Mouse (Mus musculus) layer of hippocampus, adult 8-10 months (tissue): ENCODE results near the gene Cngb1. TPM values are rescaled to one million over a fixed set of nuclear protein-coding genes. Genes with fewer than 3 reads are reported as not detected.
A peak's percentile ranks its signal among the peaks of the same experiment; 100 is the strongest.

ENCODE experiments used
- DNase-seq, 2 experiments: peaks; one replicate each; pipeline ENCODE4 v3.0.0; 2022; ENCODE audit warnings: low spot score in 2 of 2
- total RNA-seq, 4 experiments: library from RNA; stranded (reverse); gene quantifications; 2 replicates each; pipeline ENCODE4 v1.2.4; 2022

The Cngb1 gene
- under 1 TPM; 0.61 to 0.93 (median 0.63) TPM for total RNA-seq

- no peak for DNase-seq
Measured at GRCm38 (mm10) chr8:95306431-95306830, at the start of gene Cngb1. Cngb1 (minus strand) TSS chr8:95306585.

- DNase-seq = no peak
Measured at GRCm38 (mm10) chr8:95354606-95355005, 48.2 kb upstream of the Cngb1 start.

- DNase-seq = no peak
Measured at GRCm38 (mm10) chr8:95352871-95353866, 46.8 kb upstream of the Cngb1 start.

- DNase-seq = peak in 1 of 2 experiments; percentile 26
Measured at GRCm38 (mm10) chr8:95352151-95352870, 45.9 kb upstream of the Cngb1 start, which contains the start of gene Mmp15. Mmp15 (plus strand) TSS chr8:95352268.

- no peak for DNase-seq
Measured at GRCm38 (mm10) chr8:95351461-95351860, 45.1 kb upstream of the Cngb1 start.

- peak; percentile 72 to 75 for DNase-seq
Measured at GRCm38 (mm10) chr8:95348811-95349630, 42.6 kb upstream of the Cngb1 start.

- DNase-seq = no peak
Measured at GRCm38 (mm10) chr8:95348356-95348755, 42.0 kb upstream of the Cngb1 start.

GRCm38 (mm10) chr8:95346643-95347545, 40.5 kb upstream of the Cngb1 start:
- DNase-seq = peak; percentile 53 to 86

- DNase-seq = no peak
Measured at GRCm38 (mm10) chr8:95344668-95345067, 38.3 kb upstream of the Cngb1 start.

- DNase-seq = no peak
Measured at GRCm38 (mm10) chr8:95341721-95342120, 35.3 kb upstream of the Cngb1 start.

GRCm38 (mm10) chr8:95336363-95336762, 30.0 kb upstream of the Cngb1 start:
- no peak for DNase-seq

GRCm38 (mm10) chr8:95335706-95336105, 29.3 kb upstream of the Cngb1 start:
- no peak for DNase-seq

GRCm38 (mm10) chr8:95332437-95333199, 26.2 kb upstream of the Cngb1 start:
- DNase-seq = no peak

- DNase-seq = peak; percentile 88 to 89
Measured at GRCm38 (mm10) chr8:95331720-95332436, 25.5 kb upstream of the Cngb1 start, which contains the start of the genes Zfp319 and Usb1. Zfp319 (minus strand) TSS chr8:95331950. Usb1 (plus strand) TSS chr8:95332284.

GRCm38 (mm10) chr8:95331156-95331719, 24.9 kb upstream of the Cngb1 start:
- no peak for DNase-seq

GRCm38 (mm10) chr8:95330367-95330766, 24.0 kb upstream of the Cngb1 start:
- no peak for DNase-seq

GRCm38 (mm10) chr8:95327866-95328465, 21.6 kb upstream of the Cngb1 start:
- no peak for DNase-seq

- DNase-seq = no peak
Measured at GRCm38 (mm10) chr8:95326822-95327221, 20.4 kb upstream of the Cngb1 start.
